10 mouse cellular contexts compared by ENCODE assay signal in the genomic region with DNA sequence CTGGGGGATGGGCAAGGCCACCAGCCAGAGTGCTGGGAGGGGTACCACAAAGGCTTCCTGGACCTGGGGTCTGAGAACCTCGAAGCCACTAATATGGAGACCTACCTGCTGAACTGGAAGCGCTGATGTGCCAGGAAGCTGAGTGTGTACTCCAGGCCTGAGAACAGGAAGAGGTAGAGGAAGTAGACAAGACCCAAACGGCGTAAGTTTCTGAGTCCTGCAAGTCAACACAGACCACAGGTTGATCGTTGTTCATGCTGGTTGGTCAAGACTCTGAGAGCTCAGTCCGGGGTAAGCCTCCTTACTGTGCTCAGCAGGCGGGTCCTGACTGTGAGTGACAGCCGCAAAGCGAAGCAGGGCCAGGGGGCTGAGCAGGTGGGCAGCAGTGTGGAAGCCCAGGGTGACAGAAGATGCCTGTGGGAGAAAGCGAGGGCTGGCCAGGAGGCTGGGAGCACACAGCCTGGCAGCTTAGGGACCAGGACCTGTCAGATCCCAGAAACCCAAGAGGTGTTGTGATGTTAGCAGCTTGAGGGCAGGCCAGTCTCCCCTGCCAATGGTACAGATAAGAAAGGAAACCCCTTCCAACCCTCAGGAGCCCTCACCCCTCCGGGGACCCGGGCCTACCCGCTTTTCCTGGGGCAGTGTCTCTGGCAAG. TPM values are rescaled to one million over a fixed set of nuclear protein-coding genes. Genes with fewer than 3 reads are reported as not detected.
DNase-seq lines count a peak whose midpoint lies in the region; ATAC-seq and TF ChIP-seq lines count a peak whose summit lies in the region.
"Had no signal": no experiment of that assay in that cellular context is flagged by ENCODE, and none has a peak within 500 bp of the region (broad histone marks: within the 10 kb centered on the region; RNA-seq: fewer than 3 reads in every experiment).

No protein-coding gene starts in this region.

- H3K36me3 ChIP-seq in forebrain, embryonic 15.5 days, result peaks cover 73% of the 10 kb centered on the region
- H3K36me3 ChIP-seq in forebrain, postnatal 0 days (ENCODE audit: insufficient read depth), result peaks cover 69% of the 10 kb centered on the region
- H3K36me3 ChIP-seq in spleen, adult 2 months (ENCODE audit: control insufficient read depth, insufficient read depth, low read length), result peaks cover 20% of the 10 kb centered on the region
- H3K36me3 ChIP-seq in liver, embryonic 12.5 days, result peaks cover 83% of the 10 kb centered on the region

- intact Hi-C loops in gastrocnemius, postnatal 36 days (cut with DNase I), result loop anchor here (5.0 kb wide), 2 partner anchors 88 to 113 kb away; no protein-coding TSS in a partner anchor

- H3K4me2 ChIP-seq in forebrain, embryonic 15.5 days (replicated peaks), result peak overlapping the region; percentile 58; the same call in 1 of the 2 replicates
- no peak overlapping the region for H3K4me2 ChIP-seq in forebrain, postnatal 0 days (ENCODE audit: low read depth)
- peak overlapping the region; percentile 80 for H3K4me2 ChIP-seq in liver, embryonic 12.5 days

- no peaks in the 10 kb centered on the region for H3K9me3 ChIP-seq in forebrain, embryonic 15.5 days
- no peaks in the 10 kb centered on the region for H3K9me3 ChIP-seq in forebrain, postnatal 0 days (ENCODE audit: low read length)
- no peaks in the 10 kb centered on the region for H3K9me3 ChIP-seq in liver, embryonic 12.5 days (replicated peaks)

- H3K4me3 ChIP-seq in forebrain, embryonic 15.5 days, result no peak overlapping the region
- H3K4me3 ChIP-seq in forebrain, postnatal 0 days (ENCODE audit: low read depth, low read length), result no peak overlapping the region
- H3K4me3 ChIP-seq in spleen, adult 2 months (ENCODE audit: extremely low read depth, insufficient read depth, insufficient read length), result no peak overlapping the region
- peak overlapping the region; percentile 65; the same call in 1 of the 2 replicates for H3K4me3 ChIP-seq in liver, embryonic 12.5 days

- TF ChIP-seq CTCF in forebrain, postnatal 0 days (IDR thresholded peaks at IDR 0.05; ENCODE audit: low read depth), result no peak
- no peak for TF ChIP-seq CTCF in spleen, adult 2 months (IDR thresholded peaks at IDR 0.05; ENCODE audit: extremely low read depth, insufficient read depth, insufficient read length, insufficient replicate concordance)

- DNase-seq in forebrain, postnatal 0 days, result no peak
- DNase-seq in spleen, adult 2 months (ENCODE audit: low read depth in 1 of 2, low spot score in 2 of 2), result peak in 1 of 2 experiments; percentile 31
- no peak for DNase-seq in spleen, adult 12 weeks (ENCODE audit: low spot score)
- peak; percentile 30 to 70 for DNase-seq in spleen, postnatal 4 days (ENCODE audit: low spot score in 2 of 2)
- DNase-seq in gastrocnemius, postnatal 36 days, result no peak
- no peak for DNase-seq in adrenal gland, adult 18-20 months (ENCODE audit: low spot score in 2 of 2)
- DNase-seq: kidney, adult 8-10 months had no signal

- H3K27me3 ChIP-seq in forebrain, embryonic 15.5 days, result no peaks in the 10 kb centered on the region
- H3K27me3 ChIP-seq in forebrain, postnatal 0 days (ENCODE audit: insufficient read depth, low read length), result no peaks in the 10 kb centered on the region
- H3K27me3 ChIP-seq in spleen, adult 2 months (ENCODE audit: control insufficient read depth, insufficient read depth, low read length), result no peaks in the 10 kb centered on the region
- H3K27me3 ChIP-seq in liver, embryonic 12.5 days (replicated peaks), result no peaks in the 10 kb centered on the region
- H3K27me3 ChIP-seq: CH12.LX had no signal

- no peak for TF ChIP-seq POLR2A in spleen, adult 2 months (IDR thresholded peaks at IDR 0.05; ENCODE audit: low read depth, low read length)

- H3K27ac ChIP-seq in forebrain, embryonic 15.5 days (replicated peaks), result no peak overlapping the region
- no peak overlapping the region for H3K27ac ChIP-seq in forebrain, postnatal 0 days (ENCODE audit: low read depth, low read length)
- H3K27ac ChIP-seq in spleen, adult 2 months (ENCODE audit: insufficient read depth, low read length), result peak overlapping the region; percentile 83
- H3K27ac ChIP-seq in liver, embryonic 12.5 days, result peak overlapping the region; percentile 80

- H3K4me1 ChIP-seq in forebrain, embryonic 15.5 days, result peaks cover 20% of the 10 kb centered on the region
- peaks cover 8% of the 10 kb centered on the region; the same call in 1 of the 2 replicates for H3K4me1 ChIP-seq in forebrain, postnatal 0 days (ENCODE audit: insufficient read depth)
- peaks cover 26% of the 10 kb centered on the region for H3K4me1 ChIP-seq in spleen, adult 2 months (ENCODE audit: control insufficient read depth, insufficient read depth, insufficient read length)
- peaks cover 57% of the 10 kb centered on the region for H3K4me1 ChIP-seq in liver, embryonic 12.5 days

- 91% methylated on average over 13 of the region's 13 CpGs for WGBS in forebrain, embryonic 15.5 days
- WGBS in forebrain, postnatal 0 days, result 92% methylated on average over 13 of the region's 13 CpGs
- 42% methylated on average over 13 of the region's 13 CpGs for WGBS in spleen, adult 2 months
- 61% methylated on average over 13 of the region's 13 CpGs for WGBS in liver, embryonic 12.5 days (ENCODE audit: insufficient replicate concordance)

- H3K9ac ChIP-seq in forebrain, embryonic 15.5 days (replicated peaks), result no peak overlapping the region; the same call in 1 of the 2 replicates
- no peak overlapping the region for H3K9ac ChIP-seq in forebrain, postnatal 0 days
- peak overlapping the region; percentile 39; the same call in 1 of the 2 replicates for H3K9ac ChIP-seq in liver, embryonic 12.5 days

- no peak for ATAC-seq in forebrain, embryonic 15.5 days (replicated peaks)
- ATAC-seq in forebrain, postnatal 0 days, result no peak
- ATAC-seq in liver, embryonic 12.5 days, result no peak

RNA-seq across cellular contexts. Expression of a gene that starts 2.1 kb away (rescaled TPM):
- 96.0 and 98.0 TPM in 2 replicates for polyA plus RNA-seq in forebrain, embryonic 15.5 days (2015; fragmentation: Nextera tagmentation; extraction: Ambion mirVana)
- total RNA-seq in forebrain, postnatal 0 days (2014; rRNA removed), result 59.9 and 78.4 TPM in 2 replicates
- 76.0 and 95.9 TPM in 2 replicates for polyA plus RNA-seq in forebrain, postnatal 0 days (2015; fragmentation: Nextera tagmentation; extraction: Ambion mirVana)
- polyA plus RNA-seq in spleen, adult 2 months (2012; rRNA removed), result 138 and 181 TPM in 2 replicates
- 66.8 and 77.4 TPM in 2 replicates for polyA plus RNA-seq in liver, embryonic 12.5 days (2016; fragmentation: Nextera tagmentation; extraction: Ambion mirVana)
- 1 to 10 TPM; 3.2 to 4.2 TPM for total RNA-seq in gastrocnemius, postnatal 36 days (2021)
- 10 to 100 TPM; 30.9 to 32.2 TPM for total RNA-seq in adrenal gland, adult 18-20 months (2021)

RNA-seq across cellular contexts. Expression of a gene that starts 25.1 kb away (rescaled TPM):
- 21.9 TPM in 2 replicates for polyA plus RNA-seq in forebrain, embryonic 15.5 days (2015; fragmentation: Nextera tagmentation; extraction: Ambion mirVana)
- 12.1 and 14.9 TPM in 2 replicates for total RNA-seq in forebrain, postnatal 0 days (2014; rRNA removed)
- polyA plus RNA-seq in forebrain, postnatal 0 days (2015; fragmentation: Nextera tagmentation; extraction: Ambion mirVana), result 22.0 and 23.3 TPM in 2 replicates
- 10.8 and 12.6 TPM in 2 replicates for polyA plus RNA-seq in spleen, adult 2 months (2012; rRNA removed)
- polyA plus RNA-seq in liver, embryonic 12.5 days (2016; fragmentation: Nextera tagmentation; extraction: Ambion mirVana), result 26.4 and 27.9 TPM in 2 replicates
- 10 to 100 TPM; 10.8 to 17.1 TPM for total RNA-seq in gastrocnemius, postnatal 36 days (2021)
- 10 to 100 TPM; 25.6 to 27.9 TPM for total RNA-seq in adrenal gland, adult 18-20 months (2021)

RNA-seq across cellular contexts. Expression of a gene that starts 25.3 kb away (rescaled TPM):
- polyA plus RNA-seq in forebrain, embryonic 15.5 days (2015; fragmentation: Nextera tagmentation; extraction: Ambion mirVana), result 2.2 and 2.3 TPM in 2 replicates
- 2.4 and 3.5 TPM in 2 replicates for total RNA-seq in forebrain, postnatal 0 days (2014; rRNA removed)
- polyA plus RNA-seq in forebrain, postnatal 0 days (2015; fragmentation: Nextera tagmentation; extraction: Ambion mirVana), result 2.2 and 3.6 TPM in 2 replicates
- 1.5 TPM in 2 replicates for polyA plus RNA-seq in spleen, adult 2 months (2012; rRNA removed)
- 1.2 and 1.4 TPM in 2 replicates for polyA plus RNA-seq in liver, embryonic 12.5 days (2016; fragmentation: Nextera tagmentation; extraction: Ambion mirVana)
- 1 to 10 TPM; 1.4 to 1.6 TPM for total RNA-seq in gastrocnemius, postnatal 36 days (2021)
- total RNA-seq in adrenal gland, adult 18-20 months (2021), result 1 to 10 TPM; 2.3 to 3.5 TPM

Comparison
In these comparisons a context has a peak if more than half of its experiments do, and no peak if none do; other contexts are left out.
1. DNase-seq: peak in spleen, postnatal 4 days (2 of 2); none in forebrain, postnatal 0 days (single experiment), spleen, adult 12 weeks (single experiment), gastrocnemius, postnatal 36 days (0 of 2) and adrenal gland, adult 18-20 months (0 of 2).
2. H3K27ac ChIP-seq: peak in spleen, adult 2 months (single experiment) and liver, embryonic 12.5 days (single experiment); none in forebrain, embryonic 15.5 days (single experiment) and forebrain, postnatal 0 days (single experiment).